Mouse (Mus musculus): Measurements from ENCODE around the gene Gm11084. TPM values are rescaled to one million over a fixed set of nuclear protein-coding genes. Genes with fewer than 3 reads are reported as not detected.
"Not testable (repeated sequence)": the region's sequence is repeated elsewhere in the genome, so short reads cannot be mapped to it uniquely, and the experiment has no call there.

The Gm11084 gene
- polyA plus RNA-seq, 1 experiment from 2014 or later, result not detected

- Histone ChIP-seq H3K4me3 (ENCODE audit: low read depth, low read length) (no peak overlapping the region), H3K4me1 (replicated peaks; ENCODE audit: control insufficient read depth, insufficient read depth, low read length) (peaks cover 6% of the 10 kb centered on the region; the same call in 1 of the 2 replicates), H3K9ac (ENCODE audit: low read depth, low read length) (no peak overlapping the region), H3K9me3 (ENCODE audit: control insufficient read depth, low read length) (no peaks in the 10 kb centered on the region), H3K36me3 (ENCODE audit: control insufficient read depth, insufficient read depth, low read length) (no peaks in the 10 kb centered on the region), H3K27ac (ENCODE audit: low read depth, low read length) (no peak overlapping the region), H3K27me3 (ENCODE audit: control insufficient read depth, insufficient read depth, low read length) (no peaks in the 10 kb centered on the region), H3K4me2 (replicated peaks; ENCODE audit: low read depth, low read length) (no peak overlapping the region)
- DNase-seq (ENCODE audit: low spot score) (no peak), ATAC-seq (ENCODE audit: low FRiP score) (no peak)
- 71% methylated on average over 8 of the region's 8 CpGs for WGBS
These were observed 13.7 kb upstream of the Gm11084 start for GRCm38 (mm10) chr2:73000194-73000593.

DNA sequence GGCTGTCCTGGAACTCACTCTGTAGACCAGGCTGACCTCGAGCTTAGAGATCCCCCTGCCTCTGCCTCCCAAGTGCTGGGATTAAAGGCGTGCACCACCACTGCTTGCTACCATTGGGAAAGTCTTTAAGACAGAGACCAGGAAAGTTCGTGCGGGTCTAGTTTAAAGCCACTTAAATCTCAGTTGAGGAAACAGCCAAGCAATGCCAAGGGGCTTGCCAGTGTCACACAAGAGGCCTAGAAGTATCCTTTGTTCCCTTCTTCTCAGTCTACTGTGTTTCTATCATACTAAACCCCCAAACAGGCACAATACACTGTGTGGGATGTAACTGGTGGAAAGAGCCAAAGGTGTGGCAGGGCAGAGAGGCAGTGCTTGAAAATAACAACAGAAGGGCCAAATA, 11.1 kb upstream of the Gm11084 start:
- no peak for ATAC-seq (ENCODE audit: low FRiP score)

GRCm38 (mm10) chr2:72996808-72997378, 10.4 kb upstream of the Gm11084 start:
- no peak overlapping the region for H3K27ac ChIP-seq (ENCODE audit: low read depth, low read length)
- H3K27me3 ChIP-seq (ENCODE audit: control insufficient read depth, insufficient read depth, low read length), result no peaks in the 10 kb centered on the region
- no peak overlapping the region for H3K9ac ChIP-seq (ENCODE audit: low read depth, low read length)
- no peak overlapping the region for H3K4me2 ChIP-seq (replicated peaks; ENCODE audit: low read depth, low read length)
- WGBS, result 70% methylated on average over 9 of the region's 9 CpGs
- no peak for DNase-seq (ENCODE audit: low spot score)
- no peak for ATAC-seq (ENCODE audit: low FRiP score)
- no peak overlapping the region for H3K4me3 ChIP-seq (ENCODE audit: low read depth, low read length)
- H3K9me3 ChIP-seq (ENCODE audit: control insufficient read depth, low read length), result no peaks in the 10 kb centered on the region
- no peaks in the 10 kb centered on the region for H3K36me3 ChIP-seq (ENCODE audit: control insufficient read depth, insufficient read depth, low read length)
- H3K4me1 ChIP-seq (replicated peaks; ENCODE audit: control insufficient read depth, insufficient read depth, low read length), result no peaks in the 10 kb centered on the region; the same call in 1 of the 2 replicates

More for the DNA sequence above, 11.1 kb upstream of the Gm11084 start:
- H3K4me3 ChIP-seq (ENCODE audit: low read depth, low read length), result no peak overlapping the region
- no peak overlapping the region for H3K9ac ChIP-seq (ENCODE audit: low read depth, low read length)
- DNase-seq (ENCODE audit: low spot score), result no peak
- H3K4me1 ChIP-seq (replicated peaks; ENCODE audit: control insufficient read depth, insufficient read depth, low read length), result no peaks in the 10 kb centered on the region; the same call in 1 of the 2 replicates
- no peak overlapping the region for H3K4me2 ChIP-seq (replicated peaks; ENCODE audit: low read depth, low read length)
- no peaks in the 10 kb centered on the region for H3K27me3 ChIP-seq (ENCODE audit: control insufficient read depth, insufficient read depth, low read length)
- H3K27ac ChIP-seq (ENCODE audit: low read depth, low read length), result no peak overlapping the region
- H3K36me3 ChIP-seq (ENCODE audit: control insufficient read depth, insufficient read depth, low read length), result no peaks in the 10 kb centered on the region
- no peaks in the 10 kb centered on the region for H3K9me3 ChIP-seq (ENCODE audit: control insufficient read depth, low read length)
- WGBS, result 93% methylated on average over 4 of the region's 4 CpGs

GRCm38 (mm10) chr2:72995346-72996097, 9.0 kb upstream of the Gm11084 start:
- no peaks in the 10 kb centered on the region; the same call in 1 of the 2 replicates for H3K4me1 ChIP-seq (replicated peaks; ENCODE audit: control insufficient read depth, insufficient read depth, low read length)
- H3K9me3 ChIP-seq (ENCODE audit: control insufficient read depth, low read length), result no peaks in the 10 kb centered on the region
- no peak overlapping the region for H3K4me3 ChIP-seq (ENCODE audit: low read depth, low read length)
- H3K4me2 ChIP-seq (replicated peaks; ENCODE audit: low read depth, low read length), result no peak overlapping the region
- H3K36me3 ChIP-seq (ENCODE audit: control insufficient read depth, insufficient read depth, low read length), result no peaks in the 10 kb centered on the region
- H3K9ac ChIP-seq (ENCODE audit: low read depth, low read length), result no peak overlapping the region
- WGBS, result 50% methylated on average over 9 of the region's 9 CpGs
- DNase-seq (ENCODE audit: low spot score) (no peak), ATAC-seq (ENCODE audit: low FRiP score) (no peak)
- H3K27me3 ChIP-seq (ENCODE audit: control insufficient read depth, insufficient read depth, low read length), result no peaks in the 10 kb centered on the region
- H3K27ac ChIP-seq (ENCODE audit: low read depth, low read length), result no peak overlapping the region

DNA sequence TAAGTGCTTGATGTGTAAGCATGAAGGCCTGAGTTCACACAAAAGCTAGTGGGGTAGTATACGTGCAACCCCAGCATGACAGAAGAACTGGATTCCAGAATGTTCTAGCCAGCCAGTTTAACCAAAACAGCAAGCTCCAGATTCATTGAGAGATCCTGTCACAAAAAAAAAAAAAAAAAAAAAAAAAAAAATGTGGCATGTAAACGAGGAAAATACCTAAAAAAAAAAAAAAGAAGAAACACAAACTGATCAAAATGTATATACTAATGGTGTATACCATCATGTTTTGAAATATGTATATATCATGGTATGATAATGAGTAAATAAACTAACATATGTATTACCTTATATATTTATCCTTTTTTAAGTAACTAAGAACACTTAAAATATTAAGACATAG, 7.6 kb upstream of the Gm11084 start:
- H3K4me1 ChIP-seq (replicated peaks; ENCODE audit: control insufficient read depth, insufficient read depth, low read length), result no peaks in the 10 kb centered on the region; the same call in 1 of the 2 replicates
- no peak overlapping the region for H3K4me2 ChIP-seq (replicated peaks; ENCODE audit: low read depth, low read length)
- DNase-seq (ENCODE audit: low spot score) (no peak), ATAC-seq (ENCODE audit: low FRiP score) (no peak)
- H3K9ac ChIP-seq (ENCODE audit: low read depth, low read length), result no peak overlapping the region
- no peaks in the 10 kb centered on the region for H3K27me3 ChIP-seq (ENCODE audit: control insufficient read depth, insufficient read depth, low read length)
- no peak overlapping the region for H3K27ac ChIP-seq (ENCODE audit: low read depth, low read length)
- no peaks in the 10 kb centered on the region for H3K36me3 ChIP-seq (ENCODE audit: control insufficient read depth, insufficient read depth, low read length)
- 80% methylated on average over 2 of the region's 2 CpGs for WGBS
- no peak overlapping the region for H3K4me3 ChIP-seq (ENCODE audit: low read depth, low read length)
- H3K9me3 ChIP-seq (ENCODE audit: control insufficient read depth, low read length), result no peaks in the 10 kb centered on the region; the same call in 1 of the 2 replicates

DNA sequence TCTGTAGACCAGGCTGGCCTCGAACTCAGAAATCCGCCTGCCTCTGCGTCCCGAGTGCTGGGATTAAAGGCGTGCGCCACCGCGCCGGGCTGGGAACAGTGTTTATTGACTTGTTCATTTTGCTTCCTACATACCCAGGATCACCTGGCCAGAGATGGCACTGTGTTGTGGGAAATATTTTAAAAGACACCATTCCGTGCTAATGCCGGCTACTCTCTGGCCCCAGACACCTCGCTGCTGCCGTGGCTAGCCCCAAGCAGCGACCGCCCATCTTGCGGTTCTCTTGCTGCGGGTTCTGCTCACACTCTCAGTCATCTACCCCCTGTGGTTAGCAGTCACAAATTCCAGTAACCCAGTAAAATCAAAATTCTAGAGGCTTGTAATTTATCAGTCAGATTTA, 6.0 kb upstream of the Gm11084 start:
- no peak overlapping the region for H3K4me2 ChIP-seq (replicated peaks; ENCODE audit: low read depth, low read length)
- no peaks in the 10 kb centered on the region; the same call in 1 of the 2 replicates for H3K4me1 ChIP-seq (replicated peaks; ENCODE audit: control insufficient read depth, insufficient read depth, low read length)
- no peak overlapping the region for H3K4me3 ChIP-seq (ENCODE audit: low read depth, low read length)
- DNase-seq (ENCODE audit: low spot score) (no peak), ATAC-seq (ENCODE audit: low FRiP score) (no peak)
- no peak overlapping the region for H3K27ac ChIP-seq (ENCODE audit: low read depth, low read length)
- H3K9ac ChIP-seq (ENCODE audit: low read depth, low read length), result no peak overlapping the region
- no peaks in the 10 kb centered on the region for H3K36me3 ChIP-seq (ENCODE audit: control insufficient read depth, insufficient read depth, low read length)
- 95% methylated on average over 17 of the region's 17 CpGs for WGBS
- H3K9me3 ChIP-seq (ENCODE audit: control insufficient read depth, low read length), result no peaks in the 10 kb centered on the region; the same call in 1 of the 2 replicates
- H3K27me3 ChIP-seq (ENCODE audit: control insufficient read depth, insufficient read depth, low read length), result no peaks in the 10 kb centered on the region

DNA sequence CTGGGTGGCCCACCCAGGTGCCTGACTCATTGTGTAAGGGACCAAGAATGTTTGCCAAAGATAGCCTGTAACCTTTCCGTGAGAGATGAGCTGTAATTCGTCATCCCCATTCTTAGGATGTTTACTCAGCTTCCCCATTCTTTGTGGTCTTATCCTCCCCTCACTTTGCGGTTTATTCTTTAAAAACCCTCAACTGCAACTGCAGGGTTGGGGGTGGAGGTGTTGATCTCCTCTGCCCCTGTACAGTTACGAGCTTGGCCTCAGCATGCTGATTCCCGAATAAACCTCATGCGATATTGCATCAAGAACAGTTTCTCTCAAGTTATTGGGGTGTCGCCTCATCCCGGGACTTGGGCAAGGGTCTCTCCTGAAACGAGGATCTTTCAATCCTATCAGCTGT, 2.4 kb upstream of the Gm11084 start:
- not testable (repeated sequence) for H3K27ac ChIP-seq (ENCODE audit: low read depth, low read length); H3K4me2 ChIP-seq (replicated peaks; ENCODE audit: low read depth, low read length); DNase-seq (ENCODE audit: low spot score); H3K9me3 ChIP-seq (ENCODE audit: control insufficient read depth, low read length); H3K36me3 ChIP-seq (ENCODE audit: control insufficient read depth, insufficient read depth, low read length); ATAC-seq (ENCODE audit: low FRiP score); H3K27me3 ChIP-seq (ENCODE audit: control insufficient read depth, insufficient read depth, low read length); H3K9ac ChIP-seq (ENCODE audit: low read depth, low read length); H3K4me1 ChIP-seq (replicated peaks; ENCODE audit: control insufficient read depth, insufficient read depth, low read length); H3K4me3 ChIP-seq (ENCODE audit: low read depth, low read length)
- 89% methylated on average over 9 of the region's 9 CpGs for WGBS

GRCm38 (mm10) chr2:72985516-72985915, 1.0 kb downstream of the Gm11084 start:
- no peak overlapping the region for H3K9ac ChIP-seq (ENCODE audit: low read depth, low read length)
- ATAC-seq (ENCODE audit: low FRiP score), result no peak
- H3K9me3 ChIP-seq (ENCODE audit: control insufficient read depth, low read length), result no peaks in the 10 kb centered on the region; the same call in 1 of the 2 replicates
- H3K4me2 ChIP-seq (replicated peaks; ENCODE audit: low read depth, low read length), result no peak overlapping the region
- H3K4me1 ChIP-seq (replicated peaks; ENCODE audit: control insufficient read depth, insufficient read depth, low read length), result no peaks in the 10 kb centered on the region
- WGBS, result 17% methylated on average over 1 of the region's 1 CpGs
- H3K27me3 ChIP-seq (ENCODE audit: control insufficient read depth, insufficient read depth, low read length), result no peaks in the 10 kb centered on the region
- no peak for DNase-seq (ENCODE audit: low spot score)
- H3K27ac ChIP-seq (ENCODE audit: low read depth, low read length), result no peak overlapping the region
- no peaks in the 10 kb centered on the region for H3K36me3 ChIP-seq (ENCODE audit: control insufficient read depth, insufficient read depth, low read length)
- no peak overlapping the region for H3K4me3 ChIP-seq (ENCODE audit: low read depth, low read length)

GRCm38 (mm10) chr2:72984806-72985205, 1.7 kb downstream of the Gm11084 start:
- DNase-seq (ENCODE audit: low spot score), result no peak
- Histone ChIP-seq H3K36me3 (ENCODE audit: control insufficient read depth, insufficient read depth, low read length) (no peaks in the 10 kb centered on the region), H3K4me1 (replicated peaks; ENCODE audit: control insufficient read depth, insufficient read depth, low read length) (no peaks in the 10 kb centered on the region), H3K4me3 (ENCODE audit: low read depth, low read length) (no peak overlapping the region), H3K27me3 (ENCODE audit: control insufficient read depth, insufficient read depth, low read length) (no peaks in the 10 kb centered on the region), H3K9me3 (ENCODE audit: control insufficient read depth, low read length) (no peaks in the 10 kb centered on the region; the same call in 1 of the 2 replicates), H3K4me2 (replicated peaks; ENCODE audit: low read depth, low read length) (no peak overlapping the region), H3K27ac (ENCODE audit: low read depth, low read length) (no peak overlapping the region), H3K9ac (ENCODE audit: low read depth, low read length) (no peak overlapping the region)
- 77% methylated on average over 4 of the region's 4 CpGs for WGBS
- ATAC-seq (ENCODE audit: low FRiP score), result no peak

Measured in hindbrain, embryonic 11.5 days (tissue).